Mouse (Mus musculus): ENCODE measurements around the gene Ccr1l1.

- no peak for TF ChIP-seq GATA1 (IDR thresholded peaks at IDR 0.05; ENCODE audit: borderline replicate concordance, low read length)
- TF ChIP-seq FLI1 (IDR thresholded peaks at IDR 0.05; ENCODE audit: low read length): no peak
Observed at GRCm38 (mm10) chr9:123935346-123935745, 42.9 kb downstream of the Ccr1l1 start.

Data from megakaryocyte, embryonic 14.5 days (primary cell).